Mouse (Mus musculus): ENCODE measurements at regions not wholly inside any gene's neighbourhood (a gene's known extent, or its start where the extent isn't known, plus 50 kb on each side); places are given as distances from the start of the nearest gene placed in this dataset.

DNA sequence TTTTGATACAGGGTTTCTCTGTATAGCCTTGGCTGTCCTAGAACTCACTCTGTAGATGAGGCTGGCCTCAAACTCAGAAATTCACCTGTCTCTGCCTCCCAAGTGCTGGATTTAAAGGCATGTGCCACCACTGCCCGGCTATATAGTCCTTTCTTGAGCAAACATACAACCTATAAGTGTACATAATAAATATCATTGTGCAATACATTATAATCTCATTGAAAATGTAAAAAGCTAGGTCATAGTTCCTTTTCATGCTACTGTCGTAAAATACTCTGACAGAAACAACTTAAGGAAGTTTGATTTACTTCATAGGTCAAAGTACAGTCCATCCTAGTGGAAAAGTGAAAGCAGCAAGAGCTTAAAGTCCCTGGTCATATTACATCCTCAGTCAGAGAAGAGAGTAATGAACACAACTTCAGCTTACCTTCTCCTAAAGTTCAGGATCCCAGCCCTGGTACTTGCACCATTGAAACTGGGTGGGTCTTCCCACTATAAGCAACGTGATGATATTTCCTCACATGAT is 408.4 kb upstream of the Fam174a start:
- Histone ChIP-seq H3K27me3 (replicated peaks) (no peaks in the 10 kb centered on the region), H3K36me3 (replicated peaks in 1 of 2; ENCODE audit: control insufficient read depth in 1 of 2, insufficient read depth in 1 of 2, low read length in 1 of 2) (no peaks in the 10 kb centered on the region), H3K9ac (ENCODE audit: insufficient read depth, low read depth) (no peak overlapping the region), H3K79me2 (replicated peaks; ENCODE audit: control insufficient read depth, extremely low read depth, insufficient read depth, poor library complexity, severe bottlenecking) (no peaks in the 10 kb centered on the region), H3K4me1 (ENCODE audit: control insufficient read depth in 1 of 2, insufficient read depth in 2 of 2) (no peaks in the 10 kb centered on the region), H3K9me3 (replicated peaks; ENCODE audit: low read length) (no peaks in the 10 kb centered on the region), H3K27ac (ENCODE audit: insufficient read depth, low read depth) (no peak overlapping the region), H3K4me2 (ENCODE audit: insufficient read depth, low read depth, poor library complexity, severe bottlenecking) (no peak overlapping the region), H3K4me3 (replicated peaks in 1 of 3; ENCODE audit: low read depth in 2 of 3, low read length in 2 of 3, poor library complexity in 1 of 3) (no peak overlapping the region)
- no peak for TF ChIP-seq MEF2A (IDR thresholded peaks at IDR 0.05; ENCODE audit: borderline replicate concordance, low read depth, low read length)
- no peak for TF ChIP-seq MXI1 (IDR thresholded peaks at IDR 0.05; ENCODE audit: low read depth, low read length)
- no peak for TF ChIP-seq ZKSCAN1 (IDR thresholded peaks at IDR 0.05; ENCODE audit: borderline replicate concordance, low read depth, low read length)
- TF ChIP-seq CTCF (conservative IDR thresholded peaks at IDR 0.05 in 1 of 2, IDR thresholded peaks at IDR 0.05 in 1 of 2; ENCODE audit: low read depth in 2 of 2, low read length in 2 of 2) = no peak
- TF ChIP-seq JUND (conservative IDR thresholded peaks at IDR 0.05; ENCODE audit: low read depth, low read length) = no peak
- no peak for TF ChIP-seq POLR2AphosphoS2 (IDR thresholded peaks at IDR 0.05; ENCODE audit: low read depth, low read length)
- no peak for TF ChIP-seq ZNF384 (IDR thresholded peaks at IDR 0.05; ENCODE audit: low read depth, low read length)
- no peak for TF ChIP-seq ELF1 (IDR thresholded peaks at IDR 0.05; ENCODE audit: low read depth, low read length)
- no peak for TF ChIP-seq MAFK (IDR thresholded peaks at IDR 0.05; ENCODE audit: insufficient replicate concordance, low read length)
- no peak for TF ChIP-seq E2F4 (IDR thresholded peaks at IDR 0.05; ENCODE audit: insufficient replicate concordance, low read depth, low read length)
- TF ChIP-seq GABPA (IDR thresholded peaks at IDR 0.05; ENCODE audit: insufficient replicate concordance, low read depth, low read length) = no peak
- TF ChIP-seq POLR2A (IDR thresholded peaks at IDR 0.05; ENCODE audit: low read depth, low read length) = no peak
- TF ChIP-seq ZC3H11A (IDR thresholded peaks at IDR 0.05; ENCODE audit: low read depth, low read length) = no peak
- TF ChIP-seq EP300 (IDR thresholded peaks at IDR 0.05; ENCODE audit: low read length) = no peak
- no peak for TF ChIP-seq TCF12 (IDR thresholded peaks at IDR 0.05; ENCODE audit: low read depth, low read length)
- TF ChIP-seq MAX (IDR thresholded peaks at IDR 0.05; ENCODE audit: low read length) = no peak
- TF ChIP-seq CHD1 (IDR thresholded peaks at IDR 0.05; ENCODE audit: low read depth, low read length) = no peak
- TF ChIP-seq MAZ (IDR thresholded peaks at IDR 0.05; ENCODE audit: low read depth, low read length) = no peak
- TF ChIP-seq TBP (conservative IDR thresholded peaks at IDR 0.05; ENCODE audit: low read depth, low read length) = no peak
- dilution Hi-C loops (cut with MboI; ENCODE audit: extremely low pct_ligation_motif_present, extremely low pct_unique_long_range_greater_than_20kb, low sequenced_read_pairs) (no loop called here), in situ Hi-C loops (cut with MboI; ENCODE audit: low pct_ligation_motif_present, low pct_unique_long_range_greater_than_20kb, low sequenced_read_pairs) (no loop called here)
- DNase-seq (ENCODE audit: extremely low read depth) = no peak

DNA sequence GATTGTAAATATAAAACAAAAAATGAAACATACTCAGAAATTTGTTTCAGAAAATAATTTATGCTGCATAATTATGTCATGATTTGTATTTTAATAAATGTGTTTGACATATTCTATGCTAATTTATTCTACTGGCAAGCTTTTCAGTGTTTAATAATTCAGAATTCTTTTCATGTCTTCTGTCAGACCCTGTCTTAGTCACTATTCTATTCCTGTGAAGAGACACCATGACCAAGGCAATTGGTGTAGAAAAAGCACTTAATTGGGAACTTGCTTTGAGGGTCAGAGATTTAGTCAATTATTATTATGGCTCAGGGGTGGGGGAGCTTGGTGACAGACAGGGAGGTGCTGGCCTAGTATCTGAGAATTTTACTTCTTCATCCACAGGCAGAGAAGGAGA is 402.6 kb upstream of the Fam174a start:
- TF ChIP-seq ETS1 (conservative IDR thresholded peaks at IDR 0.05; ENCODE audit: low read depth, low read length) (no peak), PAX5 (IDR thresholded peaks at IDR 0.05; ENCODE audit: low read length) (no peak), CHD1 (IDR thresholded peaks at IDR 0.05; ENCODE audit: low read depth, low read length) (no peak), BHLHE40 (IDR thresholded peaks at IDR 0.05; ENCODE audit: low read depth, low read length) (no peak), USF1 (IDR thresholded peaks at IDR 0.05; ENCODE audit: low read depth, low read length) (no peak), KAT2A (IDR thresholded peaks at IDR 0.05; ENCODE audit: insufficient replicate concordance, low read length) (no peak), E2F4 (IDR thresholded peaks at IDR 0.05; ENCODE audit: insufficient replicate concordance, low read depth, low read length) (no peak), UBTF (IDR thresholded peaks at IDR 0.05; ENCODE audit: low read depth, low read length) (no peak)
- in situ Hi-C loops (cut with MboI; ENCODE audit: low pct_ligation_motif_present, low pct_unique_long_range_greater_than_20kb, low sequenced_read_pairs) (no loop called here), dilution Hi-C loops (cut with MboI; ENCODE audit: extremely low pct_ligation_motif_present, extremely low pct_unique_long_range_greater_than_20kb, low sequenced_read_pairs) (no loop called here)
- H3K4me2 ChIP-seq (ENCODE audit: insufficient read depth, low read depth, poor library complexity, severe bottlenecking) = no peak overlapping the region
- no peaks in the 10 kb centered on the region for H3K36me3 ChIP-seq (replicated peaks in 1 of 2; ENCODE audit: control insufficient read depth in 1 of 2, insufficient read depth in 1 of 2, low read length in 1 of 2)
- H3K9ac ChIP-seq (ENCODE audit: insufficient read depth, low read depth) = no peak overlapping the region
- no peak overlapping the region for H3K4me3 ChIP-seq (replicated peaks in 1 of 3; ENCODE audit: low read depth in 2 of 3, low read length in 2 of 3, poor library complexity in 1 of 3)
- H3K79me2 ChIP-seq (replicated peaks; ENCODE audit: control insufficient read depth, extremely low read depth, insufficient read depth, poor library complexity, severe bottlenecking) = no peaks in the 10 kb centered on the region
- DNase-seq (ENCODE audit: extremely low read depth) = no peak
- no peaks in the 10 kb centered on the region for H3K4me1 ChIP-seq (ENCODE audit: control insufficient read depth in 1 of 2, insufficient read depth in 2 of 2)
- H3K9me3 ChIP-seq (replicated peaks; ENCODE audit: low read length) = no peaks in the 10 kb centered on the region
- H3K27ac ChIP-seq (ENCODE audit: insufficient read depth, low read depth) = no peak overlapping the region
- H3K27me3 ChIP-seq (replicated peaks) = no peaks in the 10 kb centered on the region

Data from CH12.LX (cell line).